Mouse (Mus musculus) neural tube, embryonic 11.5 days (tissue): ENCODE results near the gene Nfib. TPM values are rescaled to one million over a fixed set of nuclear protein-coding genes. Genes with fewer than 3 reads are reported as not detected.

Source experiments
- ATAC-seq: fragments of 200-750 bp; cut with Nextera tagmentation; 2 replicates; pipeline ENCODE4 v1.8.0; 2017; ENCODE audit warnings: moderate number of reproducible peaks, mild to moderate bottlenecking, moderate TSS enrichment, moderate library complexity; ENCODE audit not compliant: insufficient read depth, low FRiP score, low TSS enrichment
- DNase-seq: peaks from one replicate; pipeline ENCODE4 v3.0.0-alpha.2; 2015; ENCODE audit warnings: low spot score
- H3K27ac ChIP-seq: fragments of 300-500 bp; sonication (generic); 2 replicates; pipeline ENCODE4 v1.5.1; 2014; ENCODE audit warnings: low read depth, mild to moderate bottlenecking, low read length
- H3K27me3 ChIP-seq: fragments of 300-500 bp; sonication (generic); 2 replicates; pipeline ENCODE4 v1.6.1; 2014; ENCODE audit warnings: mild to moderate bottlenecking, low read length, mixed read lengths; ENCODE audit not compliant: control insufficient read depth, insufficient read depth
- H3K36me3 ChIP-seq: fragments of 300-500 bp; sonication (generic); 2 replicates; pipeline ENCODE4 v1.6.1; 2014; ENCODE audit warnings: mild to moderate bottlenecking, low read length, moderate library complexity, mixed read lengths; ENCODE audit not compliant: control insufficient read depth, insufficient read depth
- H3K4me1 ChIP-seq: fragments of 300-500 bp; sonication (generic); 2 replicates; pipeline ENCODE4 v1.6.1; 2014; ENCODE audit warnings: low read length, mixed read lengths; ENCODE audit not compliant: control insufficient read depth, insufficient read depth
- H3K4me2 ChIP-seq: fragments of 300-500 bp; sonication (generic); 2 replicates; pipeline ENCODE4 v1.6.1; 2014; ENCODE audit warnings: low read depth, mild to moderate bottlenecking, moderate library complexity
- H3K4me3 ChIP-seq: fragments of 300-500 bp; sonication (generic); 2 replicates; pipeline ENCODE4 v1.5.1; 2014; ENCODE audit warnings: low read depth, low read length
- H3K9ac ChIP-seq: fragments of 300-500 bp; sonication (generic); 2 replicates; pipeline ENCODE4 v1.6.1; 2014; ENCODE audit warnings: mild to moderate bottlenecking, low read length
- H3K9me3 ChIP-seq: fragments of 300-500 bp; sonication (generic); 2 replicates; pipeline ENCODE4 v1.6.1; 2016; ENCODE audit warnings: low read length; ENCODE audit not compliant: control insufficient read depth
- WGBS: fragments of 180-500 bp; shearing (Covaris S2); extraction: QIAGEN DNeasy Blood & Tissue Kit; methylation state at CpG from one replicate; pipeline ENCODE4 v1.1.7; 2014; 5-methylcytosine and 5-hydroxymethylcytosine counted together
- polyA plus RNA-seq: library from polyadenylated mRNA; unstranded; fragments of >200 nt; fragmentation: Nextera tagmentation; extraction: Ambion mirVana; gene quantifications from 2 replicates; pipeline ENCODE4 v1.2.1, GENCODE M21; 2014

The Nfib gene
- polyA plus RNA-seq, 1 experiment from 2014 or later, result 29.1 TPM

GRCm38 (mm10) chr4:82715833-82716232, 10.3 kb upstream of the Nfib start:
- H3K27ac ChIP-seq, result no peak overlapping the region
- H3K9ac ChIP-seq, result no peak overlapping the region
- DNase-seq (no peak), ATAC-seq (no peak)
- H3K4me1 ChIP-seq, result no peaks in the 10 kb centered on the region
- H3K4me3 ChIP-seq, result no peak overlapping the region
- whole genome bisulfite sequencing, result 86% methylated on average over 2 of the region's 2 CpGs
- no peaks in the 10 kb centered on the region for H3K27me3 ChIP-seq
- no peak overlapping the region for H3K4me2 ChIP-seq
- H3K9me3 ChIP-seq, result no peaks in the 10 kb centered on the region
- no peaks in the 10 kb centered on the region for H3K36me3 ChIP-seq

- no peak overlapping the region for H3K4me3 ChIP-seq
- no peak for DNase-seq
- no peak for ATAC-seq
- H3K27ac ChIP-seq, result no peak overlapping the region
- 86% methylated on average over 7 of the region's 7 CpGs for WGBS
- H3K36me3 ChIP-seq, result no peaks in the 10 kb centered on the region
- H3K9ac ChIP-seq, result no peak overlapping the region
- H3K4me1 ChIP-seq, result no peaks in the 10 kb centered on the region
- H3K9me3 ChIP-seq, result no peaks in the 10 kb centered on the region
- H3K4me2 ChIP-seq, result no peak overlapping the region
- H3K27me3 ChIP-seq, result no peaks in the 10 kb centered on the region
These were observed 6.2 kb upstream of the Nfib start for GRCm38 (mm10) chr4:82711611-82712295.

GRCm38 (mm10) chr4:82709666-82710065, 4.1 kb upstream of the Nfib start:
- no peak overlapping the region for H3K4me3 ChIP-seq
- DNase-seq (no peak), ATAC-seq (no peak)
- 76% methylated on average over 6 of the region's 6 CpGs for WGBS
- no peaks in the 10 kb centered on the region for H3K36me3 ChIP-seq
- H3K27ac ChIP-seq, result no peak overlapping the region
- H3K9me3 ChIP-seq, result no peaks in the 10 kb centered on the region
- no peak overlapping the region for H3K4me2 ChIP-seq
- H3K9ac ChIP-seq, result no peak overlapping the region
- no peaks in the 10 kb centered on the region for H3K27me3 ChIP-seq
- peaks cover 8% of the 10 kb centered on the region for H3K4me1 ChIP-seq

GRCm38 (mm10) chr4:82706012-82706411, 462 bp upstream of the Nfib start:
- WGBS, result 63% methylated on average over 2 of the region's 2 CpGs

GRCm38 (mm10) chr4:82704079-82704830, 1.3 kb downstream of the Nfib start:
- Histone ChIP-seq H3K4me1 (peaks cover 16% of the 10 kb centered on the region), H3K9ac (peak overlapping the region; percentile 32; the same call in 1 of the 2 replicates), H3K36me3 (no peaks in the 10 kb centered on the region), H3K9me3 (no peaks in the 10 kb centered on the region), H3K4me2 (peak overlapping the region; percentile 25), H3K27ac (peak overlapping the region; percentile 80), H3K4me3 (no peak overlapping the region), H3K27me3 (no peaks in the 10 kb centered on the region)
- 54% methylated on average over 19 of the region's 19 CpGs for WGBS
- DNase-seq (peak; percentile 27), ATAC-seq (peak; percentile 70)

More at GRCm38 (mm10) chr4:82706012-82706411, 462 bp upstream of the Nfib start:
- Histone ChIP-seq H3K36me3 (no peaks in the 10 kb centered on the region), H3K4me1 (peaks cover 16% of the 10 kb centered on the region), H3K9me3 (no peaks in the 10 kb centered on the region), H3K4me3 (no peak overlapping the region), H3K4me2 (no peak overlapping the region), H3K9ac (no peak overlapping the region), H3K27ac (no peak overlapping the region), H3K27me3 (no peaks in the 10 kb centered on the region)
- ATAC-seq, result no peak
- no peak for DNase-seq

- no peak overlapping the region for H3K27ac ChIP-seq
- no peak overlapping the region for H3K4me2 ChIP-seq
- peaks cover 16% of the 10 kb centered on the region for H3K4me1 ChIP-seq
- no peaks in the 10 kb centered on the region for H3K36me3 ChIP-seq
- ATAC-seq (no peak), DNase-seq (no peak)
- no peak overlapping the region for H3K9ac ChIP-seq
- no peak overlapping the region for H3K4me3 ChIP-seq
- H3K9me3 ChIP-seq, result no peaks in the 10 kb centered on the region
- WGBS, result 49% methylated on average over 6 of the region's 6 CpGs
- H3K27me3 ChIP-seq, result no peaks in the 10 kb centered on the region
These were observed 2.7 kb downstream of the Nfib start for GRCm38 (mm10) chr4:82702808-82703207.

- Histone ChIP-seq H3K4me2 (no peak overlapping the region), H3K27ac (no peak overlapping the region), H3K4me3 (no peak overlapping the region), H3K36me3 (no peaks in the 10 kb centered on the region), H3K9me3 (no peaks in the 10 kb centered on the region), H3K4me1 (peaks cover 7% of the 10 kb centered on the region; the same call in 1 of the 2 replicates), H3K27me3 (no peaks in the 10 kb centered on the region), H3K9ac (no peak overlapping the region)
- no peak for ATAC-seq
- DNase-seq, result no peak
- WGBS, result 72% methylated on average over 11 of the region's 11 CpGs
These were observed 6.0 kb downstream of the Nfib start for GRCm38 (mm10) chr4:82699504-82699903.

GRCm38 (mm10) chr4:82698616-82699015, 6.9 kb downstream of the Nfib start:
- H3K9me3 ChIP-seq, result no peaks in the 10 kb centered on the region
- H3K27me3 ChIP-seq, result no peaks in the 10 kb centered on the region
- H3K4me2 ChIP-seq, result no peak overlapping the region
- no peak overlapping the region for H3K27ac ChIP-seq
- no peak overlapping the region for H3K9ac ChIP-seq
- no peak for DNase-seq
- H3K4me1 ChIP-seq, result no peaks in the 10 kb centered on the region; the same call in 1 of the 2 replicates
- H3K36me3 ChIP-seq, result no peaks in the 10 kb centered on the region
- H3K4me3 ChIP-seq, result no peak overlapping the region
- ATAC-seq, result no peak
- WGBS, result 90% methylated on average over 12 of the region's 12 CpGs

GRCm38 (mm10) chr4:82697151-82697550, 8.4 kb downstream of the Nfib start:
- Histone ChIP-seq H3K4me3 (no peak overlapping the region), H3K27ac (no peak overlapping the region), H3K4me2 (no peak overlapping the region), H3K9ac (no peak overlapping the region), H3K4me1 (no peaks in the 10 kb centered on the region), H3K27me3 (no peaks in the 10 kb centered on the region), H3K9me3 (no peaks in the 10 kb centered on the region), H3K36me3 (no peaks in the 10 kb centered on the region)
- 55% methylated on average over 6 of the region's 6 CpGs for whole genome bisulfite sequencing
- DNase-seq (peak; percentile 28), ATAC-seq (no peak)
